Mouse (Mus musculus) spleen, postnatal 4 days (tissue): ENCODE results near the gene Eftud2.

Experiments used
- DNase-seq, 2 experiments: peaks; one replicate each; pipeline ENCODE4 v3.0.0; 2022; ENCODE audit warnings: low spot score in 2 of 2

Eftud2 gene

DNA sequence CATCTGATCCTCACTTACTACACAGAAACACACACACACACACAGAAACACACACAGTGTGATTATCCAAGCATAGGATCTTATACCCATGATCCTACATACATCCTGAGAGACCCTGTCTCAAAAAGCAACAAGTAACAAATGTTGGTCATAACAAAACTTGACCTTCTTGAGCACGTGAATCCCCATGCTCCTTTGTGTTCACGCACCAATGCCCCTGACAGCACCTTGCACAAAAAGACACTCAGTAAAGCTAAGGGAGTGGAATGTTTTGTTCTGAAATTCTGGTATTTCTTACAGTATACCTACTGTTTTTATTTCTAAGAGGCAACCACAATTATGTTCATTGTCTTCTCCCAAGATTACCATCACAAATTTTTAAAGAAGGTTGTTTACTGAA, 1.2 kb downstream of the Eftud2 start:
- no peak for DNase-seq

- no peak for DNase-seq
These were observed 5.9 kb downstream of the Eftud2 start for GRCm38 (mm10) chr11:102874801-102875334.

GRCm38 (mm10) chr11:102864272-102864671, 16.5 kb downstream of the Eftud2 start:
- no peak for DNase-seq

DNA sequence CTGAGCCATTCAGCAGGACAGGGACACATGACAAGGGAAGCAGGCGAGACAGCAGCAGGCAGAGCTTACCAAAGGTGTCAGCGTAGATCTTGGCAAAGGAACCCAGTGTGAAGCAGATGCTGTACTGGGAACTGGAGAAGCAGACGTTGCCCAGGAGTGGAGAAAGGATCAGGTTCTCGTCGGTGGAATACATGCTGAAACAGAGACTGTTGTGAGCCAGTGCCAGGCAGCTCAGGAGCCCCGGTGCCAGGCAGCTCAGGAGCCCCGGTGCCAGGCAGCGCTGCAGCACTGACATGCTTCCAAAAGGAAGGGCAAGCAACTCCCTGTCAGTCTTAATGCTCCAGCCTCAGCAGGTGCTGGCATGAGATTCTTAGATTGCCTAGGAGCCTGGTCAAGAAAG, 20.9 kb downstream of the Eftud2 start:
- DNase-seq: no peak

GRCm38 (mm10) chr11:102858951-102859350, 21.8 kb downstream of the Eftud2 start:
- no peak for DNase-seq

DNA sequence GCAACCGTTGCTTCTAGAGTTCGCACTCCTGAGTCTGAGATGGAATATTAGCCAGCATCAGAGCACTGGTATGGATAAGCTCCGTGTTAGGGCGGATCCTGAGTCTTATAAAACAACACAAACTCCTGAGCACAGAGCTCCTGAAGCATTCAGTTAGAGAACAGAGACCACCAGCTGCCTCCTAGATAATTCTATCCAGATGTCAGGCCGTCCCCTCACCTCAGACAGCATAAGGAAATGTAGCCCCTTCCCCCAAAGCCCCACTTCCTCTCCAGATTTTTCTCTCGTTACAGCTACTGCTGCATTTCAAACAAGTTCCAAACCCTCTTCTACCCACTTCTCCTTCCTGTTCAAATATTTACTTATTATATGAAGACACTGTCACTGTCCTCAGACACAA, 24.8 kb downstream of the Eftud2 start:
- no peak for DNase-seq

DNA sequence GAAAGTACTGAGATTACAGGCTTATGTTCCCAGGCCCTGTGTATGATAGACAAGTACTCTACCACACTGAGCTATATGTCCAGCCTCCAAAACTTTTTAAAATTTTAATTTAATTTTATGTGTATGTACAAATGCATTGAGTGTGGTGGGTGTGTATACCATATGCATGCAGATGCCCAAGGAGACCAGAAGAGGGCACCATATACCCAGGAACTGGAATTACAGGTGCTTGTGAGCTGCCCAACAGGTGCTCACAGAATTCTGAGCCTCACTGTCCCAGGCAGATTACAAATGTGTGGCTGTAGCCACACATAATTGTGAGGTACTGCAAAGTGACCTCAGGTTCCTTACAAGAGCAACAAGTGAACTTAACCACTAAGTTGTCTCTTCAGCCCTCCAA, 27.0 kb downstream of the Eftud2 start:
- DNase-seq: no peak

DNA sequence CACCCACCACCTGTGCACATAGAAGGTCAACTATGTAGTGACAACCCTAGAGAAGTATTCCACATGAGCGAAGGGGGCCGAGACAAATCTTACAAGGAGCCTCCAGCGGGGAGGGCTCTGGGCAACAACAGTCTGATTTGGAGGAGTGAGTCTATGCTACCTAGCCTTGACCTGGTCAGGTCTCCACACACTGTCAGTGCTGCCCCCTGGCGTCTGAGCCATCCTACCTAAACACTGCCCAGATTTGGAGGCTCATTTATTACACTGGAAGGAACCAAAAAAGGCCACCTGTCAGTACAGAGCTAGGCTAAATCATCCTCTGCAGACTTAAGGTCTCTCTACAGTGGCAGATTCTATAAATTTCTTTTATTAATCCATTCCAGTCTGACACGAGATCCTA, 28.9 kb downstream of the Eftud2 start:
- peak; percentile 41 to 77 for DNase-seq

- DNase-seq: no peak
These were observed 34.9 kb downstream of the Eftud2 start for GRCm38 (mm10) chr11:102845926-102846325.

- no peak for DNase-seq
These were observed 42.1 kb downstream of the Eftud2 start for GRCm38 (mm10) chr11:102838616-102839150.

GRCm38 (mm10) chr11:102838126-102838525, 42.7 kb downstream of the Eftud2 start:
- no peak for DNase-seq

DNA sequence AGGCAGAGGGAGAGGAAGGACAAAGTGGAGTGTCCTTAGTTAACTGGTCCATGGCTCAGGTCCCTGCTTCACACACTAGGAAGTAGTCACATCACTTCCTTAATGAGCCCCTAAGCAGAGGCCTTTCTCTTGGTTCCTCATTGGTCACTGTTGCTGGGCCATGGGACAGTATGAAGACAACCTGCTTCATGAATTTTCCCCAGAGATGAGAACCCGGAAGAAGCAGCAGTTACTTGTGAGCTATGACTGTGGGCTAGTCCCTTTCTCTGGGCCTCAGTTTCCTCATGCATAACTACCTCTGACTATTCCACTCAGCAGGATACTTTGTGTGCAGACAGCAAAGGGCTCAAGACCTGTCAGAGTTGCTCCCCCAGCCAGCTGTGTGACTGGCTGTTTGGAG, 43.4 kb downstream of the Eftud2 start:
- no peak for DNase-seq

DNA sequence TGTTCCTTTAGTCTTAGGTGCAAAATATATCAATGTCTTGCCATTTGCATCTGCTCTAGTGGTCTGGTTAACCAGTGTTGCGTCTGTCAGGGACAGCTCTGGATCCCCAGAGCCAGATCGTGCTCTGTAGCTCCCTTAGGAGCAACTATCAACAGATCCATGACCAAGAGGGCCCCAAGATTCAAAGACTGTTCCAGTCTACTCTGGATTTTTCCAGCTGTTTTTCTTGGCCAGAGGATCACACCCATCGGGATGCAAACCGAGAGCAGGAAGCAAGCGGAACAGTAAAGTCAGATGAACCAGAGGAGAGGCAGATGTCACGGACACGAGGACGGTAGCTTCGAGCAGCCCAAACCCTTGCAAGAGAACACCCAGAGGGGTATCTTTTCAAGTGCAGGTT, 44.6 kb downstream of the Eftud2 start:
- DNase-seq: no peak

DNA sequence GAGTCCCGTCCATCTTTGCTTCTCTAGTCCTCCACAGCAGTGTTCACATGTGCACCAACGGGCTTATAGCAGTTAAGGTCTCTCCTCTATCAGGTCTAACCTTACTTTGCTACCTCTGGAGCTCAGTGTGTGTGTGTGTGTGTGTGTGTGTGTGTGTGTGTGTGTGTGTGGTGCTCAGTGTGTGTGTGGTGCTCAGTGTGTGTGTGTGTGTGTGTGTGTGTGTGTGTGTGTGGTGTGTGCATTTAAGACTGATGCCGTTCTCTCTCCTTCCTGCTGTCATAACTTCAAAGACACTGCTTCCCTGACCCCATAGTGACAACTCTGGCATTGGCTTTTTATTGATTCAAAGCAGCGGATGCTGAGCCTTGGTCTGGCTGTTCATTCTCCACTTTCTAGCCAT, 45.2 kb downstream of the Eftud2 start, which contains the start of gene Higd1b:
TSS of gene Higd1b (plus strand) at position 301 of the 400 bp plus-strand sequence.
- no peak for DNase-seq

- no peak for DNase-seq
These were observed 46.6 kb downstream of the Eftud2 start for GRCm38 (mm10) chr11:102834219-102834618.

GRCm38 (mm10) chr11:102832700-102833297, 48.0 kb downstream of the Eftud2 start:
- no peak for DNase-seq

DNA sequence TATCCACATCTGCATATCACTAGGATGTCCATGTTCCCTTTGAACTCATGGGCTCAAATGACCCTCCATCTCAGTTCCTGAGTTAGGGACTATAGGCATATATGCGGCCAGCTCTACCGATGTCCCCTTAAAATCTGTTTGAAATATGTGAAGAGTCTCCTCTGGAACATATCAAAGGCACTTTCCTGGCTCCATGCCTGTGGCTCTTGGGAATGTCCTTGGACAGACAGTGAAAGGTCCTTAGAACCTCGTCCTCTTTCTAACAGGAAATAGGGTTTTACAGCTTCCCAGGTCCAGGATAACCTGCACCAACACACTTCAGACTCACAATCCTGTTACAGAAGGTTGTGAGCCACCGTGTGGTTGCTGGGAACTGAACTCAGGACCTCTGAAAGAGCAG, 50.5 kb downstream of the Eftud2 start:
- DNase-seq: no peak

DNA sequence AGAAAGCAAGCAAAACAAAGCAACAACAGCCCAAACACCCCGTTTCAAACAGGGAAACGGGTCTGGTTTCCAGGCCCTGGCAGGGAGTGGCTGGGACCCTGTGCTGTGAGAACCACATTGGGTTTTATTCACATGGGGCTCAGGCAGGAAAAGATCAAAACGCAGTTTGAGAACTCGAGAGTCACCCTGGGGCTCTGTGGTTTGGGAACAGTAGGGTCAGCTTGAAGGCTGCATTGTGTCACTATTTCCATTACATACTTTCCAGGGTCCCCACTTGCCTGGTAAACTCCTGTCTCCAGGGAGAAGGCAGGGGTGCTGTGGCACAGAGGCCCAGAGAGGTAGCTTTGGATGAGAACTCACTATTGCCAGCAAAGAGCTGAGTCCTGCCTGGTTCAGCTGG, 53.7 kb downstream of the Eftud2 start:
- no peak for DNase-seq

- DNase-seq: no peak
These were observed 54.3 kb downstream of the Eftud2 start for GRCm38 (mm10) chr11:102826476-102826875.

DNA sequence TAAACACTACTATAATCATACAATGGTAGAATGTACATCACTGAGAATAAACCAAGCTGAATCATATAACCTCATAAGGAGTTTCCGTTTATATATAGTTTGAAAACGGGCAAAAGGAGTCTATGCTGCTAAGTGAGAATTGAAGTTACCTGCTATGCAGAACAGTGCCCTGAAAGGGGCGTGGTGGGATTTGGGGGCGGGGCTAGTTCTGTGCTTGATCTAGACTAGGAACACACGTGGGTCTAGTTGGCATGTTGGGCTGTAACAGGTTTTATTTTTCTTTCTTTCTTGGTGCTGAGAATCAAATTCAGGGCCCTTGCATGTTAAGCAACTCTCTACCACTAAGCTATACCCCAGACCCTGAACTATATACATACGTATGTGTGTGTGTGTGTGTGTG, 59.6 kb downstream of the Eftud2 start:
- no peak for DNase-seq

DNA sequence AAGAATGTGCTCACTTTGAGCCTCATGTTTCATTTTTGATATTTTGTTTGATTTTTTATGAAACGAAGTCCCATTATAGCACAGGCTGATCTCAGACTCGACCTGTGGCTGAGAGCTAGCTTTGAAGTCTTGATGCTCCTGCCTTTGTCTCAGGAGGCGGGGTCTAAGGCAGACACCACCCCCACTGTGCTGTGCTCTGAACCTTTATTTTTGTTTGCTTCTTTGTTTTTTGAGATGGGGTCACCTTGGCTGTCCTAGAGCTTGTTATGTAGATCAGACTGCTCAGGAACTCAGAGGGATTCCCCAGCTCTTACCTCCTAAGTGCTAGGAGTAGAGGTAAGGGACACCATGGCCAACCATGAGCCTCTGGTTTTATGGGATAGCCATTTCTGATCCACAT, 60.4 kb downstream of the Eftud2 start:
- DNase-seq: no peak

DNA sequence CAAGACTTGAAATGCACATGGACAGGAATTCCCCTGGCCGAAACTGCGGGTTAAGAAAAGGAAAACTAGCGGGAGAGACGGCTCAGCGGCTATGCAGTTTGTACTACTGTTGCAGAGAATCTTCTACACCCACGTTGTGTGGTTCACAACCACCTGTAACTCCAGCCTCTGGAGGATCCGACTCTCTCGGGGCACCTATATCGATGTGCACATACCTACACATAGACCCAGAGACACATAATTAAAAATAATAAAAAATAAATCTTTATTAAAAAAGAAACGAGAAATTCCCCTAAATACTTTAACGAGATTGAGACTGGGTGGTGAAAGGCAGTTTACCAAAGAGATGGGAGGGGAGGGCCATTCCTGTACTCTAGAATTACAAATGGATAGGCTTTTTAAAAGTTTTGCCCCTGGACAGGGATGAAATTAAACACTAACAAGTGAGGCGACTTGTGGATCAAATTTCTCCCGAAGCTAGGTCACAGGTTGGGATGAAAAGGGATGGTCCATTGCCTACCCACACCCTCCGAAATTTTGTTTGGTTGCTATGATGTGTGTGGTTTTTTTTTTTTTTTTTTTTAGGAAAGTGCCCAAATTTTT, 60.9 kb downstream of the Eftud2 start:
- DNase-seq: no peak

DNA sequence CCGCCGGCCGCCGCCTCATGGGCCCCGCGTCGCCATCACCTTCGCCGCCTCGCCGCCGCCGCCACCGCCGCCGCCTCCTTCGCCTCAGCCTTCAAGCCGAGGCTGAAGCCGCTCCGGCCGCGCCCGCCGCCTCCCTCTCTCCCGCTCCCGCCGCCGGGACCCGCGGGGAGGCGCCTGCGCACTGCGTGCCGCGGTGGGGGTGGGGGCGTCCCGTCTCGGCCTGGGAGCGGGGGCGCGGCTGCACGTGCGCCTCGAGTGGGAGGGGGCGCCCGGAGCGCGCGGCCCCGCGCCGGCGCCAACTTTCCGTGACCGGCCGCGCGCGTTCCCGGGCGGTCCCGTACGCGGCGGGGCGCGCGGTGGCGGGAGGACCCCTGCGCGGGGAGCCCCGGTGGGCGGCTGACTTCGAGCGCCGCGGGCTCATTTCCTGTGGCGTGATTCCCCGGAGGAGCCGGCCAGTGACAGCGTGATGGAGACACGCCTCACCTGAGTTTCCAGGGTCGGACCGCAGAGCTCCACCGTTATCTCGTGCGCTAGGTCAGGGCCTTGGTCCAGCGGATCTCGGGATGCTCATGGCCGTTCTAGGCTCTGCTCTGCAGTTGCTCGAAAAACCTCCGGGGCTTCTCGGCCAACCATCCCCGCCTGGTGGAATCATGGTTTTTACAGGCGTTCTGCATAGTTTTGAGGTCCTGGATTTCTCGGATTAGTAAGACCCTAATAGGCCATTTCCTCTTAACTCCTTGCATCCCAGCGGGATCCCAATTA, 61.6 kb downstream of the Eftud2 start, which contains the start of gene Gjc1:
TSS of gene Gjc1 (minus strand) at position 680 of the 762 bp plus-strand sequence.
- DNase-seq: peak in 1 of 2 experiments; percentile 65
